Mouse (Mus musculus) heart, adult 10 weeks (tissue): ENCODE measurements around the gene 4930535I16Rik. TPM values are rescaled to one million over a fixed set of nuclear protein-coding genes. Genes with fewer than 3 reads are reported as not detected.

ENCODE experiments used
- polyA plus RNA-seq: library from polyadenylated mRNA; stranded (reverse); fragments of 350-450 nt; fragmentation: Illumina TruSeq; extraction: RNeasy Lipid Tissue Mini Kit (QIAGEN cat#74804); gene quantifications from one replicate; pipeline ENCODE4 v1.2.3, GENCODE M21; 2014; ENCODE audit warnings: low read depth, low replicate concordance

4930535I16Rik gene
- polyA plus RNA-seq: not detected

GRCm38 (mm10) chr4:123917548-123918140 lies at the start of gene 4930535I16Rik:
Gene 4930535I16Rik, minus strand, starts transcription at chr4:123918022.

GRCm38 (mm10) chr4:123916748-123917547 lies 874 bp downstream of the 4930535I16Rik start, which contains the start of gene Rragc:
Gene Rragc, plus strand, starts transcription at chr4:123917446.

GRCm38 (mm10) chr4:123904333-123905125 lies 13.3 kb downstream of the 4930535I16Rik start, which contains the start of gene Mycbp:
Gene Mycbp, plus strand, starts transcription at chr4:123904832.

Other genes with a start within 250 kb of the 4930535I16Rik start
- gene Macf1, start 233.7 kb downstream of the 4930535I16Rik start, polyA plus RNA-seq: 174 TPM
- 764 TPM for gene Ndufs5, start 199.8 kb downstream of the 4930535I16Rik start, polyA plus RNA-seq
- 25.6 TPM for gene Akirin1, start 167.7 kb downstream of the 4930535I16Rik start, polyA plus RNA-seq
- gene Rhbdl2, start 130.1 kb downstream of the 4930535I16Rik start, polyA plus RNA-seq: not detected
- not detected for gene 4933427I04Rik, start 58.3 kb downstream of the 4930535I16Rik start, polyA plus RNA-seq
- gene Mycbp, start 13.2 kb downstream of the 4930535I16Rik start, polyA plus RNA-seq: 15.9 TPM
- gene Rragc, start 576 bp downstream of the 4930535I16Rik start, polyA plus RNA-seq: 43.5 TPM